Mouse (Mus musculus): ENCODE measurements around the gene Hacl1.

Gene Hacl1

GRCm38 (mm10) chr14:31576846-31577697 lies 64.0 kb downstream of the Hacl1 start:
- DNase-seq (ENCODE audit: low read depth, low spot score): peak; percentile 18

GRCm38 (mm10) chr14:31575866-31576265 lies 65.2 kb downstream of the Hacl1 start:
- peak; percentile 77 for DNase-seq (ENCODE audit: low read depth, low spot score)

- DNase-seq (ENCODE audit: low read depth, low spot score): no peak
Observed at GRCm38 (mm10) chr14:31574903-31575665, 66.0 kb downstream of the Hacl1 start.

GRCm38 (mm10) chr14:31572561-31573175 lies 68.4 kb downstream of the Hacl1 start:
- DNase-seq (ENCODE audit: low read depth, low spot score): peak; percentile 91

- DNase-seq (ENCODE audit: low read depth, low spot score): no peak
Observed at GRCm38 (mm10) chr14:31571419-31571818, 69.7 kb downstream of the Hacl1 start.

GRCm38 (mm10) chr14:31570131-31570951 lies 70.7 kb downstream of the Hacl1 start:
- no peak for DNase-seq (ENCODE audit: low read depth, low spot score)

GRCm38 (mm10) chr14:31569151-31569631 lies 71.9 kb downstream of the Hacl1 start:
- peak; percentile 33 for DNase-seq (ENCODE audit: low read depth, low spot score)

GRCm38 (mm10) chr14:31565478-31566212 lies 75.4 kb downstream of the Hacl1 start:
- DNase-seq (ENCODE audit: low read depth, low spot score): no peak

- DNase-seq (ENCODE audit: low read depth, low spot score): no peak
Observed at GRCm38 (mm10) chr14:31564452-31565179, 76.5 kb downstream of the Hacl1 start.

GRCm38 (mm10) chr14:31560886-31561285 lies 80.2 kb downstream of the Hacl1 start:
- no peak for DNase-seq (ENCODE audit: low read depth, low spot score)

GRCm38 (mm10) chr14:31559216-31559615 lies 81.9 kb downstream of the Hacl1 start:
- DNase-seq (ENCODE audit: low read depth, low spot score): no peak

- no peak for DNase-seq (ENCODE audit: low read depth, low spot score)
Observed at GRCm38 (mm10) chr14:31557784-31558183, 83.3 kb downstream of the Hacl1 start.

GRCm38 (mm10) chr14:31557273-31557672 lies 83.8 kb downstream of the Hacl1 start:
- peak; percentile 33 for DNase-seq (ENCODE audit: low read depth, low spot score)

GRCm38 (mm10) chr14:31556526-31557260 lies 84.4 kb downstream of the Hacl1 start:
- DNase-seq (ENCODE audit: low read depth, low spot score): no peak

GRCm38 (mm10) chr14:31555963-31556434 lies 85.1 kb downstream of the Hacl1 start:
- DNase-seq (ENCODE audit: low read depth, low spot score): peak; percentile 43

- no peak for DNase-seq (ENCODE audit: low read depth, low spot score)
Observed at GRCm38 (mm10) chr14:31555021-31555420, 86.1 kb downstream of the Hacl1 start.

Data from brain, adult 2 months (tissue).